Mouse (Mus musculus): ENCODE measurements around the gene Cmtm3.
"Not testable (repeated sequence)": the region's sequence is repeated elsewhere in the genome, so short reads cannot be mapped to it uniquely, and the experiment has no call there.

GRCm38 (mm10) chr8:104321267-104321666 is 17.9 kb upstream of the Cmtm3 start, which contains the start of gene Gm11020:
- TF ChIP-seq CTCF, EP300 (IDR thresholded peaks at IDR 0.05; ENCODE audit: low read depth): not testable (repeated sequence)

Data from liver, postnatal 0 days (tissue).